8 mouse cellular contexts compared by ENCODE assay signal in genomic region chr7:133120221-133120751, GRCm38 (mm10). TPM values are rescaled to one million over a fixed set of nuclear protein-coding genes. Genes with fewer than 3 reads are reported as not detected.
DNase-seq lines count a peak whose midpoint lies in the region; ATAC-seq and TF ChIP-seq lines count a peak whose summit lies in the region.

No protein-coding gene starts in this region.

- no peaks in the 10 kb centered on the region for H3K9me3 ChIP-seq in heart, embryonic 16.5 days (replicated peaks; ENCODE audit: control insufficient read depth, low read length)
- no peaks in the 10 kb centered on the region for H3K9me3 ChIP-seq in intestine, embryonic 15.5 days
- no peaks in the 10 kb centered on the region for H3K9me3 ChIP-seq in neural tube, embryonic 12.5 days

- DNase-seq in heart, adult 2 months = no peak
- peak; percentile 73 for DNase-seq in embryo, embryonic 9.5 days (ENCODE audit: extremely low spot score)
- DNase-seq in right cerebral cortex, postnatal 25 days = no peak
- DNase-seq in gastrocnemius, postnatal 4 days (ENCODE audit: low spot score in 2 of 2) = no peak

- 13% methylated on average over 15 of the region's 15 CpGs for WGBS in heart, embryonic 16.5 days
- 52% methylated on average over 15 of the region's 15 CpGs for WGBS in heart, adult 2 months
- WGBS in intestine, embryonic 15.5 days = 19% methylated on average over 15 of the region's 15 CpGs
- under 1% methylated on average over 15 of the region's 15 CpGs for WGBS in neural tube, embryonic 12.5 days

- peaks cover 57% of the 10 kb centered on the region for H3K4me1 ChIP-seq in heart, embryonic 16.5 days (ENCODE audit: control insufficient read depth, insufficient read depth, low read length)
- peaks cover 10% of the 10 kb centered on the region for H3K4me1 ChIP-seq in heart, adult 2 months (ENCODE audit: control insufficient read depth, insufficient read depth, low read length)
- peaks cover 29% of the 10 kb centered on the region for H3K4me1 ChIP-seq in intestine, embryonic 15.5 days (replicated peaks)
- H3K4me1 ChIP-seq in neural tube, embryonic 12.5 days = peaks cover 60% of the 10 kb centered on the region

- peak overlapping the region; percentile 46; the same call in 1 of the 2 replicates for H3K27ac ChIP-seq in heart, embryonic 16.5 days (ENCODE audit: low read length)
- H3K27ac ChIP-seq in heart, adult 2 months = no peak overlapping the region
- no peak overlapping the region for H3K27ac ChIP-seq in intestine, embryonic 15.5 days
- no peak overlapping the region for H3K27ac ChIP-seq in neural tube, embryonic 12.5 days

- peaks cover 6% of the 10 kb centered on the region; the same call in 1 of the 2 replicates for H3K79me2 ChIP-seq in heart, adult 2 months (replicated peaks; ENCODE audit: control insufficient read depth, insufficient read depth, low read length)

- H3K4me2 ChIP-seq in heart, embryonic 16.5 days (ENCODE audit: low read depth, low read length) = peak overlapping the region; percentile 96
- H3K4me2 ChIP-seq in intestine, embryonic 15.5 days (replicated peaks) = peak overlapping the region; percentile 89
- peak overlapping the region; percentile 99 for H3K4me2 ChIP-seq in neural tube, embryonic 12.5 days (replicated peaks)

- peak overlapping the region; percentile 94 for H3K4me3 ChIP-seq in heart, embryonic 16.5 days (ENCODE audit: low read length)
- no peak overlapping the region for H3K4me3 ChIP-seq in heart, adult 2 months
- H3K4me3 ChIP-seq in intestine, embryonic 15.5 days (replicated peaks) = peak overlapping the region; percentile 16; the same call in 1 of the 2 replicates
- H3K4me3 ChIP-seq in neural tube, embryonic 12.5 days = peak overlapping the region; percentile 15

- TF ChIP-seq CTCF in heart, adult 2 months (IDR thresholded peaks at IDR 0.05) = no peak

- TF ChIP-seq EP300 in heart, adult 2 months (IDR thresholded peaks at IDR 0.05; ENCODE audit: insufficient read depth, low read depth, low read length) = no peak

- intact Hi-C loops in heart, adult 2 months (cut with DNase I) = loop anchor here (5.0 to 10.0 kb wide), 4 partner anchors 33 to 515 kb away; partner anchors contain the start of genes Abraxas2, Edrf1, Eef1akmt2 and Zranb1

- H3K9ac ChIP-seq in heart, embryonic 16.5 days (ENCODE audit: low read length) = peak overlapping the region; percentile 69
- H3K9ac ChIP-seq in heart, adult 2 months (ENCODE audit: low read depth, low read length) = no peak overlapping the region
- H3K9ac ChIP-seq in intestine, embryonic 15.5 days = peak overlapping the region; percentile 1; the same call in 1 of the 2 replicates
- H3K9ac ChIP-seq in neural tube, embryonic 12.5 days = peak overlapping the region; percentile 13; the same call in 1 of the 2 replicates

- H3K36me3 ChIP-seq in heart, embryonic 16.5 days (ENCODE audit: control insufficient read depth, insufficient read depth) = no peaks in the 10 kb centered on the region
- no peaks in the 10 kb centered on the region for H3K36me3 ChIP-seq in heart, adult 2 months (ENCODE audit: control insufficient read depth, insufficient read depth, low read length)
- H3K36me3 ChIP-seq in intestine, embryonic 15.5 days = no peaks in the 10 kb centered on the region
- no peaks in the 10 kb centered on the region for H3K36me3 ChIP-seq in neural tube, embryonic 12.5 days

- no peak for ATAC-seq in heart, embryonic 16.5 days (replicated peaks; ENCODE audit: extremely low read depth, insufficient read depth, low FRiP score)
- ATAC-seq in intestine, embryonic 15.5 days = no peak
- no peak; the same call in 1 of the 2 replicates for ATAC-seq in neural tube, embryonic 12.5 days (ENCODE audit: low FRiP score, low read depth)
- ATAC-seq in inflammation-experienced regulatory T-cells, adult 6 months = no peak

- no peak for TF ChIP-seq POLR2A in heart, adult 2 months (IDR thresholded peaks at IDR 0.05; ENCODE audit: insufficient read depth, low read depth, low read length)

- H3K27me3 ChIP-seq in heart, embryonic 16.5 days (ENCODE audit: control insufficient read depth, insufficient read depth, low read length) = no peaks in the 10 kb centered on the region
- no peaks in the 10 kb centered on the region for H3K27me3 ChIP-seq in heart, adult 2 months (ENCODE audit: control insufficient read depth, insufficient read depth, low read length)
- no peaks in the 10 kb centered on the region for H3K27me3 ChIP-seq in intestine, embryonic 15.5 days (replicated peaks)
- no peaks in the 10 kb centered on the region for H3K27me3 ChIP-seq in neural tube, embryonic 12.5 days (replicated peaks)

RNA-seq across cellular contexts. Expression of gene Fgfr2, which starts 2.9 kb away (rescaled TPM):
- 20.3 and 27.2 TPM in 2 replicates for polyA plus RNA-seq in heart, embryonic 16.5 days (2015; fragmentation: Nextera tagmentation; extraction: Ambion mirVana)
- total RNA-seq in heart, adult 2 months (2021) = 1 to 10 TPM; 1.1 to 1.3 TPM
- polyA plus RNA-seq in heart, adult 2 months (2012; rRNA removed) = 2.0 and 2.2 TPM in 2 replicates
- polyA plus RNA-seq in intestine, embryonic 15.5 days (2015; fragmentation: Nextera tagmentation; extraction: Ambion mirVana) = 61.9 and 67.0 TPM in 2 replicates
- polyA plus RNA-seq in neural tube, embryonic 12.5 days (2016; fragmentation: Nextera tagmentation; extraction: Ambion mirVana) = 65.0 and 68.0 TPM in 2 replicates
- polyA plus RNA-seq in inflammation-experienced regulatory T-cells, adult 6 months (2017; shearing (Covaris generic)) = under 1 TPM in 1 of 3 experiments, not detected in 2; 0.27 TPM
- 1 to 10 TPM; 6.5 to 8.0 TPM for total RNA-seq in gastrocnemius, postnatal 4 days (2021)

RNA-seq across cellular contexts. Expression of gene Ctbp2, which starts 3.9 kb away (rescaled TPM):
- 44.6 and 45.1 TPM in 2 replicates for polyA plus RNA-seq in heart, embryonic 16.5 days (2015; fragmentation: Nextera tagmentation; extraction: Ambion mirVana)
- 10 to 100 TPM; 28.1 to 28.3 TPM for total RNA-seq in heart, adult 2 months (2021)
- polyA plus RNA-seq in heart, adult 2 months (2012; rRNA removed) = 22.8 and 28.5 TPM in 2 replicates
- polyA plus RNA-seq in intestine, embryonic 15.5 days (2015; fragmentation: Nextera tagmentation; extraction: Ambion mirVana) = 85.3 and 85.5 TPM in 2 replicates
- polyA plus RNA-seq in neural tube, embryonic 12.5 days (2016; fragmentation: Nextera tagmentation; extraction: Ambion mirVana) = 122 and 131 TPM in 2 replicates
- 1 to 10 TPM; 3.1 to 9.1 (median 4.6) TPM for polyA plus RNA-seq in inflammation-experienced regulatory T-cells, adult 6 months (2017; shearing (Covaris generic))
- total RNA-seq in gastrocnemius, postnatal 4 days (2021) = 10 to 100 TPM; 46.8 to 57.3 TPM
